Mouse (Mus musculus) kidney, embryonic 15.5 days (tissue): Measurements from ENCODE around the gene Wnt5b. TPM values are rescaled to one million over a fixed set of nuclear protein-coding genes. Genes with fewer than 3 reads are reported as not detected.
A peak's percentile ranks its signal among the peaks of the same experiment; 100 is the strongest.

Experiments used
- ATAC-seq: fragments of 200-750 bp; cut with Nextera tagmentation; replicated peaks from 2 replicates; pipeline ENCODE4 v1.8.0; 2017; ENCODE audit warnings: moderate TSS enrichment; ENCODE audit not compliant: low FRiP score
- H3K27ac ChIP-seq: fragments of 300-500 bp; sonication (generic); 2 replicates; pipeline ENCODE4 v1.5.1; 2015; ENCODE audit warnings: mild to moderate bottlenecking, inconsistent platforms
- H3K27me3 ChIP-seq: fragments of 300-500 bp; sonication (generic); 2 replicates; pipeline ENCODE4 v1.6.1; 2015; ENCODE audit warnings: inconsistent platforms
- H3K36me3 ChIP-seq: fragments of 300-500 bp; sonication (generic); 2 replicates; pipeline ENCODE4 v1.6.1; 2015; ENCODE audit warnings: inconsistent platforms
- H3K4me1 ChIP-seq: fragments of 300-500 bp; sonication (generic); 2 replicates; pipeline ENCODE4 v1.6.1; 2015; ENCODE audit warnings: inconsistent platforms
- H3K4me2 ChIP-seq: fragments of 300-500 bp; sonication (generic); 2 replicates; pipeline ENCODE4 v1.6.1; 2015; ENCODE audit warnings: moderate library complexity, mild to moderate bottlenecking, inconsistent platforms
- H3K4me3 ChIP-seq: fragments of 300-500 bp; sonication (generic); replicated peaks from 2 replicates; pipeline ENCODE4 v1.5.1; 2015; ENCODE audit warnings: mild to moderate bottlenecking, inconsistent platforms
- H3K9ac ChIP-seq: fragments of 300-500 bp; sonication (generic); 2 replicates; pipeline ENCODE4 v1.6.1; 2015; ENCODE audit warnings: mild to moderate bottlenecking, inconsistent platforms
- H3K9me3 ChIP-seq: fragments of 300-500 bp; sonication (generic); replicated peaks from 2 replicates; pipeline ENCODE4 v1.6.1; 2016; ENCODE audit warnings: inconsistent platforms
- WGBS: fragments of 180-500 bp; shearing (Covaris S2); methylation state at CpG from one replicate; pipeline ENCODE4 v1.1.7; 2015; ENCODE audit warnings: mixed read lengths; 5-methylcytosine and 5-hydroxymethylcytosine counted together
- polyA plus RNA-seq: library from polyadenylated mRNA; unstranded; fragments of >200 nt; fragmentation: Nextera tagmentation; extraction: Ambion mirVana; gene quantifications from 2 replicates; pipeline ENCODE4 v1.2.1, GENCODE M21; 2015

The Wnt5b gene
- polyA plus RNA-seq, 1 experiment from 2014 or later, result 11.5 TPM

GRCm38 (mm10) chr6:119387801-119388649, 156.1 kb downstream of the Wnt5b start:
- Histone ChIP-seq H3K9me3 (no peaks in the 10 kb centered on the region), H3K4me1 (peaks cover 23% of the 10 kb centered on the region), H3K27ac (peak overlapping the region; percentile 92), H3K27me3 (no peaks in the 10 kb centered on the region), H3K36me3 (no peaks in the 10 kb centered on the region), H3K4me3 (peak overlapping the region; percentile 88), H3K9ac (peak overlapping the region; percentile 85), H3K4me2 (peak overlapping the region; percentile 78)
- peak; percentile 92 for ATAC-seq
- WGBS, result under 1% methylated on average over 54 of the region's 76 CpGs

DNA sequence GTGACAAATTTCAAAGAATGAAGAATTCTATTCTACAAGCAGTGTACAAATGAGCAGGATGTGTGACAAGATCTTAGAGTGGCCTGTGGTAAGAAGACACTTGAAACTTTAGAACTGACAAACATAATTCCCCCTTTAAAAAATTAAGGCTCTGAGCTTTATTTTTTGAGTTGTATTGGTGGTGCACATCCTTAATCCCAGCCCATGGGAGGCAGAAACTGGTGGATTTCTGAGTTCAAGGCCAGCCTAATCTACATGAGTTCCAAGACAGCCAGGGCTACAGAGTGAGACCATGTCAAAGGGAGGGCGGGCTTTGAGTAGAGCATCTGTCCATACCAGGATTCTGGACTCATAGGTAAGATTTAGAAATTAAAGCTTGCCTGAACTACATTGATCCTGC, 157.3 kb downstream of the Wnt5b start:
- 81% methylated on average over 1 of the region's 1 CpGs for WGBS
- H3K36me3 ChIP-seq, result no peaks in the 10 kb centered on the region
- H3K9me3 ChIP-seq, result no peaks in the 10 kb centered on the region
- H3K27ac ChIP-seq, result no peak overlapping the region
- no peaks in the 10 kb centered on the region for H3K27me3 ChIP-seq
- H3K4me2 ChIP-seq, result peak overlapping the region; percentile 78
- ATAC-seq, result no peak
- peak overlapping the region; percentile 88; the same call in 1 of the 2 replicates for H3K4me3 ChIP-seq
- H3K4me1 ChIP-seq, result peaks cover 23% of the 10 kb centered on the region
- no peak overlapping the region for H3K9ac ChIP-seq

GRCm38 (mm10) chr6:119386421-119386820, 157.7 kb downstream of the Wnt5b start:
- Histone ChIP-seq H3K9me3 (no peaks in the 10 kb centered on the region), H3K4me1 (peaks cover 23% of the 10 kb centered on the region), H3K4me3 (no peak overlapping the region), H3K9ac (no peak overlapping the region), H3K27ac (no peak overlapping the region), H3K27me3 (no peaks in the 10 kb centered on the region), H3K36me3 (no peaks in the 10 kb centered on the region), H3K4me2 (no peak overlapping the region)
- 72% methylated on average over 4 of the region's 4 CpGs for WGBS
- no peak for ATAC-seq

GRCm38 (mm10) chr6:119385668-119386067, 158.5 kb downstream of the Wnt5b start:
- Histone ChIP-seq H3K27me3 (no peaks in the 10 kb centered on the region), H3K9ac (no peak overlapping the region), H3K4me1 (peaks cover 23% of the 10 kb centered on the region), H3K4me3 (no peak overlapping the region), H3K4me2 (no peak overlapping the region), H3K9me3 (no peaks in the 10 kb centered on the region), H3K36me3 (no peaks in the 10 kb centered on the region), H3K27ac (no peak overlapping the region)
- WGBS, result 92% methylated on average over 1 of the region's 1 CpGs
- ATAC-seq, result no peak

Other genes with a start within 250 kb of the Wnt5b start
- 0.14 and 0.26 TPM in 2 replicates for gene Lrtm2, start 213.6 kb downstream of the Wnt5b start, polyA plus RNA-seq
- gene Adipor2, start 126.6 kb downstream of the Wnt5b start, polyA plus RNA-seq, result 42.3 and 45.0 TPM in 2 replicates
- gene Fbxl14, start 64.7 kb downstream of the Wnt5b start, polyA plus RNA-seq, result 5.0 and 6.1 TPM in 2 replicates